Comparison of ENCODE assay signal across 8 mouse cellular contexts in the genomic region with DNA sequence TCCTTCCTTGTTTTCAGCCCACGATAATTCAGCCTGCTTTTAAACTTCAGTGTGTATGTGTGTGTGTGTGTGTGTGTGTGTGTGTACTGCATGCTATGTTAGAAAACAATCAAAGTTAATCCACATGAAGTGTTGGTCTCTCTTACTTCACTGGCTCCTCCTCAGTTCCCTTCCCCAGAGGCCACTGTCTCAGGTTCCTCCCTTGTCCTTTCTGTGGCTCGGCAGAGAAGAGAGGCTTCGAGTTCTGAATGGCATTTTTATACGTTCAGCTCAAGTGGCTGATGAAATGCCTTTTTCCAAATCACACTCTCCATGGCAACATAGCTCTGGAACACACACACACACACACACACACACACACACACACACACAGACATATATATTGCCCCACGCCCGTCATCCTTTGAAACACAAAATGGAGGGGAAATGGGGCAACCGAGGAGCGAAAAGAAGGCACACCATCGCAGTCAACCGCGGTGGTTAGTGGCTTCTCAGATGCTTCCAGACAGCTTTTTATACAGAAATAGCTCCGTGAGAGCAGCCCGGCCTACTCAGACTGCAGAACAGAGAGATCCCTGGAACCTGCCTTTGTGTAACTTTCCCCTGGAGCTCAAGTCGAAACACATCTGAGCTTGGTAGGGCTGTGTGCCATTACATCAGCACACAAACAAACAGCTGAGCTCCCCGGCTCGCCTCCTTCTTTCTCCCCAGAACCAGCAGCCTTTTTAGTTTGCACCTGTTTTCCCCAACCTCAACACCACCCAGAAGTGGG. TPM values are rescaled to one million over a fixed set of nuclear protein-coding genes. Genes with fewer than 3 reads are reported as not detected.
A peak's percentile ranks its signal among the peaks of the same experiment; 100 is the strongest.
DNase-seq lines count a peak whose midpoint lies in the region; ATAC-seq and TF ChIP-seq lines count a peak whose summit lies in the region.

No protein-coding gene starts in this region.

- H3K4me1 ChIP-seq in kidney, postnatal 0 days (replicated peaks; ENCODE audit: insufficient read depth, low read length), result peaks cover 4% of the 10 kb centered on the region; the same call in 1 of the 2 replicates
- peaks cover 16% of the 10 kb centered on the region for H3K4me1 ChIP-seq in cortical plate, adult 2 months (ENCODE audit: control insufficient read depth, insufficient read depth, low read length)
- peaks cover 22% of the 10 kb centered on the region for H3K4me1 ChIP-seq in hindbrain, embryonic 13.5 days (replicated peaks)
- peaks cover 21% of the 10 kb centered on the region for H3K4me1 ChIP-seq in stomach, embryonic 16.5 days (ENCODE audit: control insufficient read depth, insufficient read depth, low read length)

- no peak; the same call in 1 of the 2 replicates for ATAC-seq in kidney, postnatal 0 days (replicated peaks; ENCODE audit: low FRiP score, low read depth)
- ATAC-seq in hindbrain, embryonic 13.5 days (ENCODE audit: low FRiP score), result no peak
- ATAC-seq in stomach, embryonic 16.5 days (ENCODE audit: insufficient read depth, low FRiP score), result peak; percentile 67
- no peak for ATAC-seq in erythroblast, adult 5-6 weeks (replicated peaks; ENCODE audit: low FRiP score, poor library complexity, severe bottlenecking)

- DNase-seq in kidney, postnatal 0 days (ENCODE audit: low spot score), result peak; percentile 82
- no peak for DNase-seq in kidney, postnatal 14 days
- peak; percentile 14 for DNase-seq in lung, postnatal 25 days (ENCODE audit: low spot score)
- DNase-seq in kidney, adult 11 months, result no peak

- no peaks in the 10 kb centered on the region for H3K27me3 ChIP-seq in kidney, postnatal 0 days (ENCODE audit: insufficient read depth, low read length)
- no peaks in the 10 kb centered on the region for H3K27me3 ChIP-seq in hindbrain, embryonic 13.5 days
- no peaks in the 10 kb centered on the region for H3K27me3 ChIP-seq in stomach, embryonic 16.5 days (ENCODE audit: control insufficient read depth, insufficient read depth, low read length)

- 47% methylated on average over 16 of the region's 16 CpGs for WGBS in kidney, postnatal 0 days
- 50% methylated on average over 16 of the region's 16 CpGs for WGBS in hindbrain, embryonic 13.5 days
- 32% methylated on average over 16 of the region's 16 CpGs for WGBS in stomach, embryonic 16.5 days

- 0 out of 2 replicates have a peak overlapping the region, but pooled peaks have one; percentile 1 for H3K9ac ChIP-seq in kidney, postnatal 0 days (ENCODE audit: low read depth, low read length)
- no peak overlapping the region for H3K9ac ChIP-seq in hindbrain, embryonic 13.5 days
- no peak overlapping the region for H3K9ac ChIP-seq in stomach, embryonic 16.5 days (ENCODE audit: low read length)

- H3K4me3 ChIP-seq in kidney, postnatal 0 days (replicated peaks; ENCODE audit: low read depth, low read length), result no peak overlapping the region
- no peak overlapping the region for H3K4me3 ChIP-seq in cortical plate, adult 2 months (ENCODE audit: insufficient read depth, low read length)
- no peak overlapping the region for H3K4me3 ChIP-seq in hindbrain, embryonic 13.5 days
- no peak overlapping the region for H3K4me3 ChIP-seq in stomach, embryonic 16.5 days (replicated peaks; ENCODE audit: low read length)

- no peaks in the 10 kb centered on the region for H3K36me3 ChIP-seq in kidney, postnatal 0 days (ENCODE audit: insufficient read depth, low read length)
- no peaks in the 10 kb centered on the region for H3K36me3 ChIP-seq in hindbrain, embryonic 13.5 days
- H3K36me3 ChIP-seq in stomach, embryonic 16.5 days (ENCODE audit: control insufficient read depth, insufficient read depth, low read length), result no peaks in the 10 kb centered on the region

- no peak for TF ChIP-seq CTCF in kidney, postnatal 0 days (IDR thresholded peaks at IDR 0.05; ENCODE audit: low read depth)
- TF ChIP-seq CTCF in cortical plate, adult 2 months (IDR thresholded peaks at IDR 0.05; ENCODE audit: extremely low read depth, insufficient read depth, low read length), result no peak

- H3K27ac ChIP-seq in kidney, postnatal 0 days, result peak overlapping the region; percentile 51
- H3K27ac ChIP-seq in cortical plate, adult 2 months (ENCODE audit: insufficient read depth, low read length), result peak overlapping the region; percentile 92
- H3K27ac ChIP-seq in hindbrain, embryonic 13.5 days, result peak overlapping the region; percentile 66
- peak overlapping the region; percentile 89 for H3K27ac ChIP-seq in stomach, embryonic 16.5 days (ENCODE audit: low read length)

- no peaks in the 10 kb centered on the region for H3K9me3 ChIP-seq in kidney, postnatal 0 days (replicated peaks; ENCODE audit: low read length)
- no peaks in the 10 kb centered on the region for H3K9me3 ChIP-seq in hindbrain, embryonic 13.5 days
- no peaks in the 10 kb centered on the region for H3K9me3 ChIP-seq in stomach, embryonic 16.5 days (replicated peaks; ENCODE audit: control insufficient read depth, low read length)

- no peak overlapping the region for H3K4me2 ChIP-seq in kidney, postnatal 0 days (ENCODE audit: low read length)
- H3K4me2 ChIP-seq in hindbrain, embryonic 13.5 days, result no peak overlapping the region
- H3K4me2 ChIP-seq in stomach, embryonic 16.5 days (ENCODE audit: low read depth, low read length), result peak overlapping the region; percentile 18

- TF ChIP-seq POLR2A in cortical plate, adult 2 months (IDR thresholded peaks at IDR 0.05; ENCODE audit: extremely low read depth, insufficient read depth, low read length), result no peak

RNA-seq across cellular contexts. Expression of gene Mcur1, which starts 34.4 kb away (rescaled TPM):
- 37.0 and 37.3 TPM in 2 replicates for polyA plus RNA-seq in kidney, postnatal 0 days (2015; fragmentation: Nextera tagmentation; extraction: Ambion mirVana)
- 24.5 and 26.1 TPM in 2 replicates for polyA plus RNA-seq in cortical plate, adult 2 months (2012; rRNA removed)
- polyA plus RNA-seq in hindbrain, embryonic 13.5 days (2015; fragmentation: Nextera tagmentation; extraction: Ambion mirVana), result 7.9 and 8.4 TPM in 2 replicates
- 10.1 and 10.6 TPM in 2 replicates for polyA plus RNA-seq in stomach, embryonic 16.5 days (2015; fragmentation: Nextera tagmentation; extraction: Ambion mirVana)
- 3.8 and 7.5 TPM in 2 replicates for total RNA-seq in erythroblast, adult 5-6 weeks (2015; ENCODE audit: low replicate concordance)
- 3.0 and 9.2 TPM in 2 replicates for total RNA-seq in erythroblast, adult 5-6 weeks (2017; ENCODE audit: low replicate concordance)

RNA-seq across cellular contexts. Expression of gene Ranbp9, which starts 44.5 kb away (rescaled TPM):
- polyA plus RNA-seq in kidney, postnatal 0 days (2015; fragmentation: Nextera tagmentation; extraction: Ambion mirVana), result 10.6 and 10.7 TPM in 2 replicates
- 70.7 and 71.9 TPM in 2 replicates for polyA plus RNA-seq in cortical plate, adult 2 months (2012; rRNA removed)
- 10.4 and 12.9 TPM in 2 replicates for polyA plus RNA-seq in hindbrain, embryonic 13.5 days (2015; fragmentation: Nextera tagmentation; extraction: Ambion mirVana)
- polyA plus RNA-seq in stomach, embryonic 16.5 days (2015; fragmentation: Nextera tagmentation; extraction: Ambion mirVana), result 7.0 and 7.9 TPM in 2 replicates
- total RNA-seq in erythroblast, adult 5-6 weeks (2015; ENCODE audit: low replicate concordance), result 35.4 and 65.8 TPM in 2 replicates
- 29.8 and 33.5 TPM in 2 replicates for total RNA-seq in erythroblast, adult 5-6 weeks (2017; ENCODE audit: low replicate concordance)

Comparison
In these comparisons a context has a peak if more than half of its experiments do, and no peak if none do; other contexts are left out.
1. DNase-seq: peak in kidney, postnatal 0 days (single experiment) and lung, postnatal 25 days (single experiment); none in kidney, postnatal 14 days (single experiment) and kidney, adult 11 months (single experiment).
2. Peak in every context shown above with its lines, with median percentiles within 50 percentile points of each other: H3K27ac ChIP-seq.